Mouse (Mus musculus) neural tube, embryonic 11.5 days (tissue): ENCODE measurements around the gene Nmt1. TPM values are rescaled to one million over a fixed set of nuclear protein-coding genes. Genes with fewer than 3 reads are reported as not detected.

ENCODE experiments used
- ATAC-seq: fragments of 200-750 bp; cut with Nextera tagmentation; 2 replicates; pipeline ENCODE4 v1.8.0; 2017; ENCODE audit warnings: moderate number of reproducible peaks, mild to moderate bottlenecking, moderate TSS enrichment, moderate library complexity; ENCODE audit not compliant: insufficient read depth, low FRiP score, low TSS enrichment
- DNase-seq: peaks from one replicate; pipeline ENCODE4 v3.0.0-alpha.2; 2015; ENCODE audit warnings: low spot score
- H3K27ac ChIP-seq: fragments of 300-500 bp; sonication (generic); 2 replicates; pipeline ENCODE4 v1.5.1; 2014; ENCODE audit warnings: low read depth, mild to moderate bottlenecking, low read length
- H3K27me3 ChIP-seq: fragments of 300-500 bp; sonication (generic); 2 replicates; pipeline ENCODE4 v1.6.1; 2014; ENCODE audit warnings: mild to moderate bottlenecking, low read length, mixed read lengths; ENCODE audit not compliant: control insufficient read depth, insufficient read depth
- H3K36me3 ChIP-seq: fragments of 300-500 bp; sonication (generic); 2 replicates; pipeline ENCODE4 v1.6.1; 2014; ENCODE audit warnings: mild to moderate bottlenecking, low read length, moderate library complexity, mixed read lengths; ENCODE audit not compliant: control insufficient read depth, insufficient read depth
- H3K4me1 ChIP-seq: fragments of 300-500 bp; sonication (generic); 2 replicates; pipeline ENCODE4 v1.6.1; 2014; ENCODE audit warnings: low read length, mixed read lengths; ENCODE audit not compliant: control insufficient read depth, insufficient read depth
- H3K4me2 ChIP-seq: fragments of 300-500 bp; sonication (generic); 2 replicates; pipeline ENCODE4 v1.6.1; 2014; ENCODE audit warnings: low read depth, mild to moderate bottlenecking, moderate library complexity
- H3K4me3 ChIP-seq: fragments of 300-500 bp; sonication (generic); 2 replicates; pipeline ENCODE4 v1.5.1; 2014; ENCODE audit warnings: low read depth, low read length
- H3K9ac ChIP-seq: fragments of 300-500 bp; sonication (generic); 2 replicates; pipeline ENCODE4 v1.6.1; 2014; ENCODE audit warnings: mild to moderate bottlenecking, low read length
- H3K9me3 ChIP-seq: fragments of 300-500 bp; sonication (generic); 2 replicates; pipeline ENCODE4 v1.6.1; 2016; ENCODE audit warnings: low read length; ENCODE audit not compliant: control insufficient read depth
- WGBS: fragments of 180-500 bp; shearing (Covaris S2); extraction: QIAGEN DNeasy Blood & Tissue Kit; methylation state at CpG from one replicate; pipeline ENCODE4 v1.1.7; 2014; 5-methylcytosine and 5-hydroxymethylcytosine counted together
- microRNA-seq: library from miRNA; unstranded; fragments of <30 nt; microRNA quantifications from one replicate; pipeline ENCODE4, GENCODE M21; 2016
- polyA plus RNA-seq: library from polyadenylated mRNA; unstranded; fragments of >200 nt; fragmentation: Nextera tagmentation; extraction: Ambion mirVana; gene quantifications from 2 replicates; pipeline ENCODE4 v1.2.1, GENCODE M21; 2014

Nmt1 gene
- polyA plus RNA-seq, 1 experiment from 2014 or later, result 51.5 TPM

DNA sequence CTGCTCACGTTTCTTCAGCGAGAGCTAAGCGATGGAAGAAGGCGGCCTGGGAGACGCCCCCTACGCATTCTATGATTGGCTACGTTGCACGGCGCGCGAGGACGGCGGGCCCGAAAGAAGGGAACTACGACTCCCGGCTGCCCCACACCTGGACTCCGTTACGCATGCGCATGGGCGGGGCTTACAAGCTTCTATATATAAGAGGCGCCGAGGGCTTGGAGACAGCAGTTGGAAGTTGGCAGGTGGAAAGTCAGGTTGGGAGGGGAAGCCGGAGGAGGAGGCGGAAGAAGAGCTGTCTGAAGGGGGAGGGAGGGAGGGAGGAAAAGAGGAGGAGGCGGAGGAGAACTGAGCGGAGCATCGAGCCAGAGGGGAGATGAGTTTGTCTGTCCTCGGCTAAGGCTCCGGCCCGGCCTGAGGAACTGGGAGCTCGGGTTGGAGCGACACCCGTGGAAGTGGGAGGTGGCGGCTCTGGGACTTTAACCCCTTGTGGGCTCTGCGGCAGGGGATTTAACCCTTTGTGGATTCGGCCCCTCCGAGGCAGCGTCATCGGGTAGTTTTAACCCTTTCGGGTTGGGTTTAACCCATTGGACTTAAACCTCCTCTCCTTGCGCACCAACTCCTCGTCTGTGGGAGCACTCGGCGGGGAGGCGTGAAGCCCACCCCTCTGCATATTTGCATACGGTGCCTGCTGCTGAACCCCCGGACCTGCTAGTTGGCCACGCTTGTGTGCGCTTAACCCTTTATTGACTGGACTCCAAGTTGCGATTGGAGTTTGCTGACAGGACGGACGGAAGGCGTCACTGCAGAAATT lies 88.2 kb downstream of the Nmt1 start, which contains the start of gene Hexim1:
Hexim1 (plus strand) TSS at position 224 of the 811 bp plus-strand sequence.
- peak within 1 kb of the TSS; percentile 65 for H3K9ac ChIP-seq
- H3K27ac ChIP-seq, result peak within 1 kb of the TSS; percentile 75
- peak within 1 kb of the TSS; percentile 42 for H3K4me3 ChIP-seq
- H3K4me1 ChIP-seq, result peaks cover 12% of the 10 kb centered on the region
- WGBS, result under 1% methylated on average over 50 of the region's 53 CpGs
- DNase-seq (peak; percentile 100), ATAC-seq (peak; percentile 94)
- H3K9me3 ChIP-seq, result no peaks in the 10 kb centered on the region
- peaks cover 20% of the 10 kb centered on the region for H3K27me3 ChIP-seq
- H3K36me3 ChIP-seq, result no peaks in the 10 kb centered on the region
- peak within 1 kb of the TSS; percentile 94 for H3K4me2 ChIP-seq

DNA sequence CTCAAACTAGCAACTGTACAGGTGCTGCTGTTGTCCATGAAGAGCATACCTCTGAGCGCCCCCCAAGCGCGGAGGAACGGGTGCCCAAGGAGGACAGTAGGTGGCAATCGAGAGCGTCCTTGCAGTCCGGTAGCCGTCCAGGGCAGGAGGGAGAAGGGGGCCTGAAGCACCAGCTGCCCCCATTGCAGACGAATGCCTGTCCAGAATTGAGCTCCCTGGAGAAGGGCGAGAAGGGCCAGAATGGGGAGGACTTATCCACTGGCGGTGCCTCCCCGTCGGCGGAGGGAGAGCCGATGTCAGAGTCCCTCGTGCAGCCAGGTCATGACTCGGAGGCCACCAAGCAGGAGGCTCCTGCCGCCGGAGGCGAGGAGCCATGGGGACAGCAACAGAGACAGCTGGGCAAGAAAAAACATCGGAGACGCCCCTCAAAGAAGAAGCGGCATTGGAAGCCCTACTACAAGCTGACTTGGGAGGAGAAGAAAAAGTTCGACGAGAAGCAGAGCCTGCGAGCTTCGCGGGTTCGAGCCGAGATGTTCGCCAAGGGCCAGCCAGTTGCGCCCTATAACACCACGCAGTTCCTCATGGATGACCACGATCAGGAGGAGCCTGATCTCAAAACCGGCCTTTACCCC lies 89.1 kb downstream of the Nmt1 start:
- DNase-seq (peak; percentile 75), ATAC-seq (0 out of 2 replicates have a peak, but pooled peaks have one; percentile 21)
- WGBS, result under 1% methylated on average over 35 of the region's 35 CpGs

DNA sequence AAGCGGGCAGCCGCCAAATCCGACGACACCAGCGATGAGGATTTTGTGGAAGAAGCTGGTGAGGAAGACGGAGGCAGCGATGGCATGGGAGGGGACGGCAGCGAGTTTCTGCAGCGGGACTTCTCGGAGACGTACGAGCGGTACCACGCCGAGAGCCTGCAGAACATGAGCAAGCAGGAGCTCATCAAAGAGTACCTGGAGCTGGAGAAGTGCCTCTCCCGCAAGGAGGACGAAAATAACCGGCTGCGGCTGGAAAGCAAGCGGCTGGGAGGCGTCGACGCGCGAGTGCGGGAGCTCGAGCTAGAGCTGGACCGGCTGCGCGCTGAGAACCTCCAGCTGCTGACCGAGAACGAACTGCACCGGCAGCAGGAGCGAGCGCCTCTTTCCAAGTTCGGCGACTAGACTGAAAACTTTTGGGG lies 89.6 kb downstream of the Nmt1 start:
- H3K9me3 ChIP-seq, result no peaks in the 10 kb centered on the region
- H3K4me3 ChIP-seq, result peak overlapping the region; percentile 42
- no peak for ATAC-seq
- peak overlapping the region; percentile 94 for H3K4me2 ChIP-seq
- H3K27ac ChIP-seq, result no peak overlapping the region
- H3K27me3 ChIP-seq, result peaks cover 8% of the 10 kb centered on the region
- no peaks in the 10 kb centered on the region for H3K36me3 ChIP-seq
- peaks cover 10% of the 10 kb centered on the region for H3K4me1 ChIP-seq
- whole genome bisulfite sequencing, result under 1% methylated on average over 38 of the region's 38 CpGs
- peak overlapping the region; percentile 65 for H3K9ac ChIP-seq
- DNase-seq, result peak; percentile 52

More for the DNA sequence above, 89.1 kb downstream of the Nmt1 start:
- Histone ChIP-seq H3K9ac (peak overlapping the region; percentile 65), H3K9me3 (no peaks in the 10 kb centered on the region), H3K27ac (no peak overlapping the region), H3K27me3 (peaks cover 13% of the 10 kb centered on the region), H3K4me2 (peak overlapping the region; percentile 94), H3K36me3 (no peaks in the 10 kb centered on the region), H3K4me1 (peaks cover 12% of the 10 kb centered on the region), H3K4me3 (peak overlapping the region; percentile 42)

Small RNAs within 50 kb of the gene (microRNA-seq; reads per million reads assigned to microRNA genes)
- not detected for gene Mir6931

Other genes with a start within 250 kb of the Nmt1 start
- gene Gjc1, start 208.5 kb upstream of the Nmt1 start, polyA plus RNA-seq, result 78.5 and 80.3 TPM in 2 replicates
- not detected in 2 replicates for gene Higd1b, start 192.3 kb upstream of the Nmt1 start, polyA plus RNA-seq
- gene Eftud2, start 147.2 kb upstream of the Nmt1 start, polyA plus RNA-seq, result 239 and 255 TPM in 2 replicates
- 1.7 and 1.9 TPM in 2 replicates for gene Ccdc103, start 147.0 kb upstream of the Nmt1 start, polyA plus RNA-seq
- gene Fam187a, start 143.0 kb upstream of the Nmt1 start, polyA plus RNA-seq, result not detected in 2 replicates
- 0.12 and 0.20 TPM in 2 replicates for gene Gfap, start 127.3 kb upstream of the Nmt1 start, polyA plus RNA-seq
- 5.1 and 6.6 TPM in 2 replicates for gene Kif18b, start 103.1 kb upstream of the Nmt1 start, polyA plus RNA-seq
- 2.9 and 4.0 TPM in 2 replicates for gene C1ql1, start 81.5 kb upstream of the Nmt1 start, polyA plus RNA-seq
- gene Dcakd, start 143 bp downstream of the Nmt1 start, polyA plus RNA-seq, result 319 and 323 TPM in 2 replicates
- 0.80 and 0.90 TPM in 2 replicates for gene Plcd3, start 73.5 kb downstream of the Nmt1 start, polyA plus RNA-seq
- gene Acbd4, start 73.5 kb downstream of the Nmt1 start, polyA plus RNA-seq, result 4.4 and 6.4 TPM in 2 replicates
- 3.6 and 3.9 TPM in 2 replicates for gene Hexim1, start 88.0 kb downstream of the Nmt1 start, polyA plus RNA-seq
- gene Hexim2, start 104.2 kb downstream of the Nmt1 start, polyA plus RNA-seq, result 5.8 and 7.5 TPM in 2 replicates
- gene Fmnl1, start 142.9 kb downstream of the Nmt1 start, polyA plus RNA-seq, result 0.78 and 1.2 TPM in 2 replicates
- not detected in 2 replicates for gene 1700023F06Rik, start 180.4 kb downstream of the Nmt1 start, polyA plus RNA-seq
- not detected in 2 replicates for gene Spata32, start 190.2 kb downstream of the Nmt1 start, polyA plus RNA-seq
- gene Map3k14, start 239.3 kb downstream of the Nmt1 start, polyA plus RNA-seq, result 2.5 and 3.5 TPM in 2 replicates